Mouse (Mus musculus): ENCODE data around the gene Cbx7.
"Not testable (repeated sequence)": the region's sequence is repeated elsewhere in the genome, so short reads cannot be mapped to it uniquely, and the experiment has no call there.

Gene Cbx7

DNA sequence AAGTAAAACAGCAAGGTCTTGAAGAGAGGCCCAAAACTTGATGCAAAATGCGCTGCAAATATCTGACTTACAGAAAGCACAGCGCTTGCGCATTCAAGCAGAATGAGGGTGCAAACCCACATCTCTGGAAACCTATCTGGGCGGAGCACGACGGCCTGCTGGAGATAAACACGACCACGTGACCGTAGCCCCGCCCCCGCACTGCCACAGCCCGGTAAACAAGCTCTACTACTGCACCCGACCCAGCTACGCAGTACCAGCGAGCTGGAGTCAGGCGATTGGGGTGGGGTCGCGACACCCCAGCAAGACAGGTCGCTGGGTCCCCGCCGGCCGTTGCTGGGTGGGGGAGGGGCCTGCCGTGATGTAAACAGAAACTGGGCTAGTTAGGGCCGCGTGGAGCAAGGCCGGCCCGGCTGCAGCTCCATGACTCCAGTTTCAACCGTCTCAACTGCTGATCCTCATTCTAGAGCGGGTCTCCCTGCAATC is 43.2 kb downstream of the Cbx7 start:
- peak; percentile 97 for DNase-seq (ENCODE audit: low spot score)

DNA sequence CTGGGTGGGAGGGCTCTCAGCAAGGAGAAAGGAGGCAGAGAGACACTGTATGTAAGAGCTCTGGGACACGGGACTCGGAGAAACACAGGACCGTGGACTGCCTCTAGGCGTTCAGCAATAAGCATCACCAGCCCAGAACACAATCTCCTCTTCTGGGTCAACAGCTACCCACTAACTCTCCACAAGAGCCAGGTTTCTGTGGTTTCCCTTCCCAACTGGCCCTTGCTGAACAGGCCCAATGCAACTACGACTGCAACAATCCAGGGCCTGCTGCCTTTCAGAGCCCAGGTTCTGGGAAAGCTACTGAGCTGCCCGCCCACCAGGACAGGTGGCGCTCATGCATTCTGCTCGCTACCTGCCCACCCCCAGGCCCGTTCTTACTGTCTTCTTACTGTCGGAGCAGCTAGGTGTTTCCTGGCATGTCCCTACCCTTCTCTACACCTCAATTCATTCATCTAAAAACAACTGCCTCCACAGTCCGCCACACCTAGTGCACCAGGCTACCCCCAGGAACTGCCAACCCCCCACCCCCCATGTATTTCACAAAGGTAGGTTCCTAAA is 44.0 kb downstream of the Cbx7 start:
- no peak for DNase-seq (ENCODE audit: low spot score)

- DNase-seq (ENCODE audit: low spot score): no peak
These were observed 51.1 kb downstream of the Cbx7 start for GRCm38 (mm10) chr15:79919787-79920186.

DNA sequence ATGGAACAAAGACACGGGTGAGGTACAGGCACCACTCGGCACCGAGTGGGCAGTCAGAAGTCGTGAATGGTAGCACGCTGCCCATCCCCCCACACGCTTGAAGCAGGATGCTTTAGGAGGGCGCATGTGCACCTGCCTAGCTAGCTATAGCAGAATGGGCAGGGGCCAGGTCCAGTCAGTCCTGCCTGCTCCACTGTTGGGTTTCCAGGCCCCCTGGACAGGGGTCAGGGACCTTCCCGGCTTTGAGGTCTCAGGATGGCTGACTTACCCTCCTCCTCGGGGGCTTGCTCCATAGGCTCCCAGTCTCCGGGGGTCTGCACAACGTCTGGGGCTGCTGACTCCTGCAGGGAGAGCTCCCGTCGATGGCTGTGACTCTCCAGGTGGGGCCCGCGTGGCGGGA is 52.4 kb downstream of the Cbx7 start:
- DNase-seq (ENCODE audit: low spot score): no peak

GRCm38 (mm10) chr15:79917111-79917720 is 53.7 kb downstream of the Cbx7 start:
- DNase-seq (ENCODE audit: low spot score): no peak

DNA sequence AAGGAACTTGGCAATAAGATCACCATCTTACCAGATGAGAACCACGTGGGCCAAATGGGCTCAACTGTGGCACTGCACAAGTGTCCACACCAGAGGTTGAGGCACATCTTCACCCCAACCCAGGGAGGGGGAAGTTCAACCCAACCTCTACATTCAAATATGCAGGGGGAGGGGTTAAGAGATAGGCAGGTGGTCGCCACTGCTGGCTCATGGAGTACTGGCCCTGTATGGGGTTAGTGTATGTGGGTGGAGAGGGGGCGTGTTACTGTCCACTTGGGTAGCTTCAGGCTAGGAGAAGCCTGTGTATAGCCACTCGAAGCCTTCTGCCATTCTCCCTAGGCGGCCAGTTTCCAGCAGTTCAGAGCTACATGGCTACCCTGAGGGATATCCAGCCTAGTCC is 54.8 kb downstream of the Cbx7 start:
- no peak for DNase-seq (ENCODE audit: low spot score)

- DNase-seq (ENCODE audit: low spot score): peak; percentile 32
These were observed 56.6 kb downstream of the Cbx7 start for GRCm38 (mm10) chr15:79914357-79914756.

DNA sequence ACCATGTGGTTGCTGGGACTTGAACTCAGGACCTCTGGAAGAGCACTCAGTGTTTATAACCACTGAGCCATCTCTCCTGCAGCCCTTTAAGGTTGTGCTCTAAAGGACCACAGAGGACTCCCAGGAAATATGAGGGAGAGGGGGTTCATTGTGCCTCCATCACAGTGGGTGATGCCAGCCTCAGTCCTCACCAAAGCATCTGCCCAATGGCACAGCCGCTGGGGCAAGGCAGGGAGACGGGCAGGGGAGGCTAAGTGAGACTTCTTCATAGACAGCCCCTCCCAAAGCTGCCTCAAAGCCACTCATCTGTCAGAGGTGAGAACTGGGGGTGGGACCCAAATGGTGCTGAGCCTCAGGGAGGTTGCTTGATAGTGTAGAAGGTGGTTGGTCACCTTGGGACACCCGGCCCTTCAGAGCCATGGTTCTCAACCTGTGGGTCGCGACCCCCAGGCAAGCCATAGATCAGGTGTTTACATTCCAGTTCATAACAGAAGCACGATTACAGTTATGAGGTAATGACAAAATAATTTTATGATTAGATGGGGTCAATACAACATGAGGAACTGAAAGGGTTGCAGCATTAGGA is 57.1 kb downstream of the Cbx7 start:
- no peak for DNase-seq (ENCODE audit: low spot score)

GRCm38 (mm10) chr15:79911339-79911738 is 59.6 kb downstream of the Cbx7 start:
- no peak for DNase-seq (ENCODE audit: low spot score)

- not testable (repeated sequence) for DNase-seq (ENCODE audit: low spot score)
These were observed 60.1 kb downstream of the Cbx7 start for GRCm38 (mm10) chr15:79910812-79911211.

DNA sequence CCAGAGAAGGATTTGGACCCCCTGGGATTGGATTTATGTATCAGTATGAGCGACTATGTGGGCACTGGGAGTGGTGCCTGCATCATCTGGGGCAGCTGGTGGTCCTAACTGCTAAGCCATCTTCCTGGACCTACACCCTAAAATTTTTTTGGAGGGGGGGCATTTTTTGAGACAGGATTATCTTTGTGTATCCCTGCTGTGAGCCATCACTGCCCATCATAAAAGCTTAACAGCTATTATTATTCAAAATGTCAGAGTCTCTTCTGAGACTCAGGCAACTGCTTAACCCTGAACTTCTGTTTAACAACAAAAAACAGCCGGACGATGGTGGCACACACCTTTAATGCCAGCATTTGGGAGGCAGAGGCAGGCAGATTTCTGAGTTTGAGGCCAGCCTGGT is 61.9 kb downstream of the Cbx7 start:
- DNase-seq (ENCODE audit: low spot score): not testable (repeated sequence)

GRCm38 (mm10) chr15:79906855-79907254 is 64.1 kb downstream of the Cbx7 start:
- no peak for DNase-seq (ENCODE audit: low spot score)

DNA sequence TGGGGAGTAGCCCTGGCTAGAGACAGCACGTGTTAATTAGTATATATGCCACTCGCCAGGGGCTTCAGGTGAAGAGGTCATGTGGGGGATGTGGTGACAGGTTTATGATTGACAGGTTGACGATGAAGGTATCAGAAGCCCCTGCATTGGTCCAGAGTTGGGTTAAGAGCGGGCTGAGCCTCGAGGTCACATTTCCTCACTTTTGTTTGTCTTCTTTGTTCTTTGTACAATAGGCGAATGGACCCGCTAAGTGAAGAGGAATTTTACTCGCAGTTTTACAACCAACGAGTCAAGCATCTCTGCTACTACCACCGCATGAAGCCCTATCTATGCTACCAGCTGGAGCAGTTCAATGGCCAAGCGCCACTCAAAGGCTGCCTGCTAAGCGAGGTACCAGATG is 65.7 kb downstream of the Cbx7 start:
- DNase-seq (ENCODE audit: low spot score): no peak

- not testable (repeated sequence) for DNase-seq (ENCODE audit: low spot score)
These were observed 66.2 kb downstream of the Cbx7 start for GRCm38 (mm10) chr15:79904678-79905077.

DNA sequence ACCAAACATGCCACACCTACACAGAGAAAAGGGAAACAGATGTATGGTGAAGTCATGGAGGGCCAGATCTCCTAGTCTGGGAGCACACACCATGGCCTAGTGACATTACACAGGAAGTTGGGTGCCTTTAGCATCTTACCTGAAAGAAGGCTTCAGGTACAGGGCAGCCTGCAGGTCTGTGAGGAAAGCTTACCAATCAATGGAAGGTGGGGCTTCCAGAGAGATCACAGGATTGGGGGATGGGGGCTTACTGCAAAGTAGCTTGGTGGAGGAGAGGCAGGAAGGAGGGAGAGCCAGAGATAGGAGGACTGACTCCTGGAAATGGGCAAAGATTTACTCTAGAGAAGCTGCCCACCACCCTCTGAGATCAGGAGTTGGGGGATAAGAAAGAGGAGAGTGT is 67.0 kb downstream of the Cbx7 start:
- no peak for DNase-seq (ENCODE audit: low spot score)

DNA sequence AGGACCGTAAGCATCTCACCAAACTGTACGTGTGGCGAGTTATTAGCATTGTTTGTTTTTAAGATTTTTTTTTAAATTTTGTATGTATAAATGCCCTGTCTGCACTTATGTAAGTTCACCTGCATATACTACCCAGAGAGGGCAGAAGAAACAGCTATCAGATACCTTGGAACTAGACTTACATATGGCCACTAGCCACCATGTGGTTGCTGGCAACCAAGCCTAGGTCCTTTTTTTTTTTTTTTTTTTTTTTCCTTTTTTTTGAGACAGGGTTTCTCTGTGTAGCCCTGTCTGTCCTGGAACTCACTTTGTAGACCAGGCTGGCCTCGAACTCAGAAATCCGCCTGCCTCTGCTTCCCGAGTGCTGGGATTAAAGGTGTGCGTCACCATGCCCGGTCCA is 67.8 kb downstream of the Cbx7 start:
- not testable (repeated sequence) for DNase-seq (ENCODE audit: low spot score)

- no peak for DNase-seq (ENCODE audit: low spot score)
These were observed 69.5 kb downstream of the Cbx7 start for GRCm38 (mm10) chr15:79901399-79901798.

DNA sequence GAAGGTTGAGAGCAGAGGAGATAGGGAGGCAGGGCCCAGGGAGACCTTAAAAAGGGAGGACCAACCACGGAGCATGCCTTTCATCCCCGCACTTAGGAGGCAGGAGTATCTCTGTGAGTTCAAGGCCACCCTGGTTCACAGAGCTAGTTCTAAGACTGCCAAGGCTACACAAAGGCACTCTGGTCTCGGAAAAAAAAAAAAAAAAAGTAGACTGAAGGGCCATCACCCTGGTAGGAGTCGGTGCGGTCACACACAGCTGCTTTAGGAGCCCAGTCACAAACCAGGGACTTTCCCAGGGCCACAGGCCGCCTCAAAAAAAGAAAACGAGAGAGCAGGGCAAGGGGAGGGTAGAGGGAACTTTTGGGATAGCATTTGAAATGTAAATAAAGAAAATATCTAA is 70.2 kb downstream of the Cbx7 start:
- DNase-seq (ENCODE audit: low spot score): peak; percentile 42

GRCm38 (mm10) chr15:79899828-79900510 is 71.0 kb downstream of the Cbx7 start:
- DNase-seq (ENCODE audit: low spot score): no peak

- DNase-seq (ENCODE audit: low spot score): no peak
These were observed 71.9 kb downstream of the Cbx7 start for GRCm38 (mm10) chr15:79898988-79899387.

GRCm38 (mm10) chr15:79896080-79896725 is 74.7 kb downstream of the Cbx7 start:
- DNase-seq (ENCODE audit: low spot score): no peak

DNA sequence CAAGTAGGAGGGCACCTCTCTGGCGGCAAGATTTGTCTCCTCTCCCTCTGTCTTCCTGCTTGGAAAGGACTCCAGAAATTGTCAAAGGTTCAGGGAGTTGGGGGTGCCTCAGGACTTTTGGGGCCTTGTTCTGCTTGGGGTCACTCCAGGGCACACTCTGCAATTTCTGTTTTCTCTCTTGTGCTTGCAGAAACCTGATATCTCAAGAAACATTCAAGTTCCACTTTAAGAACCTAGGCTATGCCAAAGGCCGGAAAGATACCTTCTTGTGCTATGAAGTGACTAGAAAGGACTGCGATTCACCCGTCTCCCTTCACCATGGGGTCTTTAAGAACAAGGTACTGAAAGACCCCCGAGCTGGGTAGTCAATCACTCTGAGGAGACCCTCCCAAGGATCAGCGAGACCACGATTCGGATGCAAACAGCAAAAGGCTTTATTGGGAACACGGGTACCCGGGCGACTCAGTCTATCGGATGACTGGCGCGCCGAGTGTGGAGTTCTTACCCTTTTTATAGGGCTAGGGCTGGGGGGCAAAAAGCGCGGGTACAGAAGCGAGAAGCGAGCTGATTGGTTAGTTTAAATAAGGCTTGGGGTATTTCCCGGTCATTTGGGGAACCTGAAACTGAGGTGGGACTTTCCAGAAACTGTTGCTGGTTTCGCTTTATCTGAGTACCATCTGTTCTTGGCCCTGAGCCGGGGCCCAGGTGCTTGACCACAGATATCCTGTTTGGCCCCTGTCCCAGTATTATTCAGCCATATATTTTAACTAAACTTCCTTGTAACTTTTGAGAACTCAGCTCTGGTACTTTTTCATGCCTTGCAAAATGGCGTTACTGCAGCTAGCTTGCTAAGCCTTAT is 75.5 kb downstream of the Cbx7 start:
- peak; percentile 56 for DNase-seq (ENCODE audit: low spot score)

Data from T-cell, adult 2 months (primary cell).